Mouse (Mus musculus) brown adipose tissue, adult 24 weeks (tissue): ENCODE measurements around the gene Atg7. TPM values are rescaled to one million over a fixed set of nuclear protein-coding genes. Genes with fewer than 3 reads are reported as not detected.

Source experiments
- H3K27ac ChIP-seq: fragments of 200-500 bp; replicated peaks from 2 replicates; pipeline ENCODE4 v1.5.1; 2012; ENCODE audit warnings: low read depth, mild to moderate bottlenecking, low read length
- H3K4me1 ChIP-seq: fragments of 200-500 bp; 2 replicates; pipeline ENCODE4 v1.6.1; 2012; ENCODE audit warnings: low read length, mixed read lengths; ENCODE audit not compliant: control insufficient read depth, insufficient read depth, insufficient read length
- H3K4me3 ChIP-seq: fragments of 200-500 bp; 2 replicates; pipeline ENCODE4 v1.5.1; 2012; ENCODE audit warnings: low read depth, mild to moderate bottlenecking, low read length, moderate library complexity; ENCODE audit not compliant: insufficient read depth
- polyA plus RNA-seq: library from polyadenylated mRNA; stranded (reverse); fragments of >200 nt; gene quantifications from 2 replicates; pipeline ENCODE4 v1.2.4, GENCODE M21; 2012; ENCODE audit not compliant: missing spikeins, insufficient read depth, insufficient read length

Gene Atg7
- polyA plus RNA-seq, 1 experiment = 20.5 TPM

DNA sequence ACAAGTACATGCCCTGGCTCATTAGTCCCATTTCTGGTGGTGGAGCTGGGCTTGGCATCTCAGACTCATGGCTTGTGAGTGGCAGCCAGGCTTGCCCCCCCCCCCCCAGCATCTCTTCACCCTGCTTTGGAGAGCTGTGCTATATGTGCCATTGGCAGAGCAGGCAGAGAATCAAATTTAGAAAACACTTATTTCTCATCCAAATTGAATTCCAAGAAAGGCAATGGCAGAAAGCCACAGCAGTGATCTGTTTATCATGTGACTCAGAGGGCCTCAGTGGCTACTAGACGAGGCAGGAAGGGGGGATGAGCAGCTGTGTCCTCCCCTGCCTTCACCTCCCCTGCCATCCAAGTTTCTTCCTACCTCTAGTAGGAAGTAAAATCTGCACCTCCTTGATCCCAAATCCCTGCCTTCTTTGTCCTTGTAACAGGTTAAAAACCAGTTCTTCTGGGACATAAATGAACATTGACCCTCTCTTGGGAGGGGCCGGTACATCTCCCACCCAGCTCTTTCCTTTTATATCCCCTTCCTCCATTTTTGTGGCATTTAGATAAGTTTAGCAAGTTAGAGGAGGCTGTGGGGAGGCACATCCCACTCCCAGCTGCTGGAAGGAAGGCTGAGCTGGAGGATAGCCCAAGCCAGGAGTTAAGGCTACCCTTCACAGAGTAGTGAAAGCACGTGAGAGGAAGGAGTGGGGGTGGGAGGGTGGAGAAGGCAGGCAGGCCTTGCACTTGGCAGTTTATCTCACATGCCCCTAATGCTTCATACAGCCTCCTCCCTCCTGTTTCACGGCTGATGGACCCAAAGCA lies 69.5 kb downstream of the Atg7 start:
- H3K4me3 ChIP-seq = no peak overlapping the region
- no peaks in the 10 kb centered on the region for H3K4me1 ChIP-seq
- H3K27ac ChIP-seq = no peak overlapping the region

DNA sequence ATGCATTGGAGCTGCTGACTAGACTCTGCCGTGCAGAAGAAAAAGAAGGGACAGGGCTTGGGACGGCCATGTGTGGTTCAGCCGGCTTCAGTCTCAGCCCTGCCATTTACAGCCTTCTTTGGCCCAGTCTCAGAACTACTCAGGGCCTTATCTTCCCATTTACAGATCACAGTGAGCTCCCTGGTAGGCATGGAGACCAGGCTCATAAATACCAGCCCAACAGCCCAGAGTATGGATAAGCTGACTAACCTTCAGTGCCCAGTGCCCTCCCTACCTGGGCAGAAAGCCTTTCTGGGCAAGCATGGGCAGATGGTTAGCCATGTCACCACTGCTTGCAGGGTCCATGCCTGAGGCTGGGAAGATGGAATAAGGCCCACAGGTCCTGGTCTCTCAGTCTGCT lies 70.6 kb downstream of the Atg7 start:
- Histone ChIP-seq H3K27ac (no peak overlapping the region), H3K4me3 (no peak overlapping the region), H3K4me1 (no peaks in the 10 kb centered on the region)

- no peaks in the 10 kb centered on the region for H3K4me1 ChIP-seq
- no peak overlapping the region for H3K4me3 ChIP-seq
- no peak overlapping the region for H3K27ac ChIP-seq
Measured at GRCm38 (mm10) chr6:114714654-114715053, 71.8 kb downstream of the Atg7 start.

DNA sequence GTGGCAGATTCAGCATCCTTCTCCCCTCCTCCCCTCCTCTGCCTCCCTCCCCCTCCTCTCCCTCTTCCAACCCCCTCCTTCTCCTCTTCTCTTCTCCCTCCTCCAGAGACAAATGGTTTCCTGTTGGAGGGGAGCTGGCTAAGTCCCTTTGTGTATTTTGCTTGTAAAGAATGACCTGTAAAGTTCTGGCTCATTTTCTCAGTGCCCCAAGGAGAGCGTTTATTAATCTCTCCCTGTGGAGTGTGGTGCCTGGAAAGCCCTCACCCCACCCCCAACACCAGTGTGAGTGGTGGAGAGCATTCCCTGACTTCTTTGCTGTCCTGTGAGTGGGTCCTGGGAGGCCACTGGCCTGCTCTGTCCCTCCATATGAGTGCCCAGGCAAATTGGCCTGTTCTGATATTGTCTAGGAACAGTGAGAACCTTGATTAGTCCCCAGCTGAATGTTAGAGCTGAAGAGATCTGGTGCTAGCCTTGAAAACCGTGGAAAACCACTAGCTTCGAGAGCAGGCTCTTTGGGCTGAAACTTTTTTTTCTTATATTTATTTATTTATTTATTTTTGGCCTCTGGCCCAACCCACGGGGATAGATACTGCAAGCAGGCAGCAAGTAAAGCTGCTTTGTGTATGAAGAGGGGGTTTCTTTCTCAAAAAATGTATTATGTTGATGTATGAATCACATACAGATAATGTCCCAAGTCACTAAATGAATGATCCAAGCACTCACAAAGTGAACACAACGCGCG lies 72.6 kb downstream of the Atg7 start:
- H3K4me3 ChIP-seq = no peak overlapping the region
- H3K27ac ChIP-seq = no peak overlapping the region

DNA sequence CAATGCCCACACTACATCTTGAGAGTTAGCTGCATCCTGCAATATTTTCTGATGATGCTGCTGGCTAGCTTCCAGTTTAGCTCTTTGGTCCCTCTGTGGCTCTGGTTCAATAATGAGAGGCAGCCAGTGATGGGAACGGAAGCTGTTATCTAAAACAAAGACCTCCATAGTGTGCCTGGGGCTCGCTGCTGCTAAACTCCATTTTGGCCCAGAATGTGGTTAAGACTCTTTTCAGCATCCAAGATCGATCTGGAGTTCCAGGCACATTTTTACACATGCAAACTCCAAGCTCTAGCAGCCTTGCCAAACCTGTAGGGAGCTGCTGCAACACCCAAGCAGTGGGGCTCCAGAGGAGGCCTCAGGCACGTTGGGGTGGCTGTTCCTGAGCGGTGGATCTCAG lies 76.2 kb downstream of the Atg7 start:
- Histone ChIP-seq H3K27ac (no peak overlapping the region), H3K4me3 (no peak overlapping the region), H3K4me1 (no peaks in the 10 kb centered on the region)

More for the DNA sequence above, 72.6 kb downstream of the Atg7 start:
- no peaks in the 10 kb centered on the region for H3K4me1 ChIP-seq

DNA sequence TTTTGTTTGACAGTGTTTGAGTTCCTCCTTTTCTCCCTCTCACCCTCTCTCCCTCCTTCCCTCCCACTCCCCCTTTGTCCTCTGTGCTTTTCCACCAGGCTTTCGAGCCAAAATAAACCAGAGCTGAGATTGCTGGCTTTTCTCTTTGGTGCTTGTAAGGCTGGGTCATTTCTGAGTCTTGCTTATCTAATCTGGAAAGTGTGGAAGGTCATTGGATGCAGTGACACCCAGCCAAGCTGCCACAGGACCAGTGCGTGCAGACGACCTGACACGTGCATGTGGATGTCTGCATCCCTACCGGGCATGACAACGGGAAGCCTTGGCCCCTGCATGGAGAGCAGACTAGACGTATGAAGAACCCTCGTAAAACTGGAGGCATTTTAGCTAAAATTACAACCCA lies 76.8 kb downstream of the Atg7 start:
- no peaks in the 10 kb centered on the region for H3K4me1 ChIP-seq
- H3K27ac ChIP-seq = no peak overlapping the region
- H3K4me3 ChIP-seq = no peak overlapping the region

GRCm38 (mm10) chr6:114722046-114722445 lies 79.1 kb downstream of the Atg7 start:
- no peak overlapping the region for H3K27ac ChIP-seq
- H3K4me3 ChIP-seq = no peak overlapping the region
- no peaks in the 10 kb centered on the region for H3K4me1 ChIP-seq

GRCm38 (mm10) chr6:114723925-114724324 lies 81.0 kb downstream of the Atg7 start:
- no peaks in the 10 kb centered on the region for H3K4me1 ChIP-seq
- H3K4me3 ChIP-seq = no peak overlapping the region
- H3K27ac ChIP-seq = no peak overlapping the region

- no peak overlapping the region for H3K4me3 ChIP-seq
- no peak overlapping the region for H3K27ac ChIP-seq
- H3K4me1 ChIP-seq = no peaks in the 10 kb centered on the region
Measured at GRCm38 (mm10) chr6:114724351-114724750, 81.5 kb downstream of the Atg7 start.

GRCm38 (mm10) chr6:114725147-114725575 lies 82.3 kb downstream of the Atg7 start:
- no peaks in the 10 kb centered on the region for H3K4me1 ChIP-seq

DNA sequence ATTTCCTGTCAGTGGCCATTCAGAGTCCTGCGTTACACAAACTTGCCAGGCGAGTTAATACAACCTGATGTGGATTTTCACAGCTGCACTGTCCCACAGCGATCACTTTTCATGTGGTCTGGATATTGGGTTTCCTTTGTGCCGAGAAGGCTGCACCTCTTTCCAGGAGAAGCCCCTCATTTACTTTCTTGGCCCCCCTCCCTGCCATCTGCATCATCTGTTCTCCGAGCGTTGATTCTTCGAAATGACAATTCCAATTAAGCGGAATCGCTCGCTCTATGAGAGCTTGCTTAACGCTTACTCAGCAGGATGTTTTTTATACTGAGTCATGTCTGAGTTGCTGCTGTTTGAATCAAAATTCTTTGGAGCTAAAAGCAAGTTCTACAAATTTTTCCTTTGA lies 83.8 kb downstream of the Atg7 start:
- Histone ChIP-seq H3K4me3 (no peak overlapping the region), H3K27ac (no peak overlapping the region), H3K4me1 (no peaks in the 10 kb centered on the region)

More at GRCm38 (mm10) chr6:114725147-114725575, 82.3 kb downstream of the Atg7 start:
- Histone ChIP-seq H3K4me3 (no peak overlapping the region), H3K27ac (no peak overlapping the region)

DNA sequence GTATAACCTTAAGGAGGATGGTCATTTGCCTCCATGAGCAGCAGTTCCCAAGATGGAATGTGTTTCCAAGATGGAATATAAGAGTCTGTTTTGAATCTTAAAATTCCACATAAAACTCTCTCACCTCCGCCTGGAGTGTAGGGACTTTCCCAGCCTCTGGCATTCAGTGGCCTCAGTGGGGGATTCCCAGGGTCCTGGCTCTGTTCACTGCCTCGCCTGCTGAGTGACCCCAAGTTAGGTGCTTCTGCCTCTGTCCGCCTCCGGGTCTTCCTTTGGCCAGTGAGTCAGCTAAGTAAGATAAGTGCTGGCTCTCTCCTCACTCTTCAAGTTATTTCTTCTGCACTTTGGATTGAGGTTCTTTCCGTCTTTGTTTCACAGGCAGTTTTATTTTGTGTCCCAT lies 90.3 kb downstream of the Atg7 start:
- Histone ChIP-seq H3K27ac (peak overlapping the region; percentile 98), H3K4me1 (peaks cover 25% of the 10 kb centered on the region), H3K4me3 (no peak overlapping the region)

- Histone ChIP-seq H3K27ac (peak overlapping the region; percentile 98), H3K4me1 (peaks cover 25% of the 10 kb centered on the region), H3K4me3 (no peak overlapping the region)
Measured at GRCm38 (mm10) chr6:114733681-114734080, 90.8 kb downstream of the Atg7 start.

- H3K4me1 ChIP-seq = peaks cover 25% of the 10 kb centered on the region
- peak overlapping the region; percentile 98 for H3K27ac ChIP-seq
- no peak overlapping the region for H3K4me3 ChIP-seq
Measured at GRCm38 (mm10) chr6:114735054-114735453, 92.2 kb downstream of the Atg7 start.

- H3K4me1 ChIP-seq = peaks cover 25% of the 10 kb centered on the region
- H3K4me3 ChIP-seq = no peak overlapping the region
- peak overlapping the region; percentile 92 for H3K27ac ChIP-seq
Measured at GRCm38 (mm10) chr6:114736355-114736754, 93.5 kb downstream of the Atg7 start.

DNA sequence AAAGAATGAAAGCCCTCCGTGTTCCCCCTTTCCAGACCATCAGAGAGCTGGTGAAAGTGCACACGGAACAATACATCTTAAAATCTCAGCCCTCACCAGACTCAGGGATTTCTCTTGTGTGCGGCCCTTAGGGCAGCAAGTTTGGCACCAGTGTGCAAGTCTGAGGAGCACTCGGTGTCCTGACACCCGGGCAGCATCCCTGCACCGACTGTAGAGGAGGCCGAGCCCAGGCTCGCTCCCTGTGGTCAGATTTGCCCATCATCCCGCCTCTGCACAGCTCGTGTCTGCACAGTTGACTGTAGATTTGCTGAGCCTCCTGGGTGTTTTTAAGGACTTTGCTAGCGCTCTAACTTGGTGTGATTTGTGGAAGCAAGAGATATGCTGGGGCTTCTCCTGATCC lies 94.3 kb downstream of the Atg7 start:
- Histone ChIP-seq H3K4me3 (no peak overlapping the region), H3K27ac (peak overlapping the region; percentile 83), H3K4me1 (peaks cover 25% of the 10 kb centered on the region)
